Mouse (Mus musculus) ovary, postnatal 14 days (tissue): ENCODE measurements at regions not wholly inside any gene's neighbourhood (a gene's known extent, or its start where the extent isn't known, plus 50 kb on each side); places are given as distances from the start of the nearest gene placed in this dataset.

Experiments used
- DNase-seq: peaks from one replicate; pipeline ENCODE4 v3.0.0; 2022; ENCODE audit warnings: low spot score

DNA sequence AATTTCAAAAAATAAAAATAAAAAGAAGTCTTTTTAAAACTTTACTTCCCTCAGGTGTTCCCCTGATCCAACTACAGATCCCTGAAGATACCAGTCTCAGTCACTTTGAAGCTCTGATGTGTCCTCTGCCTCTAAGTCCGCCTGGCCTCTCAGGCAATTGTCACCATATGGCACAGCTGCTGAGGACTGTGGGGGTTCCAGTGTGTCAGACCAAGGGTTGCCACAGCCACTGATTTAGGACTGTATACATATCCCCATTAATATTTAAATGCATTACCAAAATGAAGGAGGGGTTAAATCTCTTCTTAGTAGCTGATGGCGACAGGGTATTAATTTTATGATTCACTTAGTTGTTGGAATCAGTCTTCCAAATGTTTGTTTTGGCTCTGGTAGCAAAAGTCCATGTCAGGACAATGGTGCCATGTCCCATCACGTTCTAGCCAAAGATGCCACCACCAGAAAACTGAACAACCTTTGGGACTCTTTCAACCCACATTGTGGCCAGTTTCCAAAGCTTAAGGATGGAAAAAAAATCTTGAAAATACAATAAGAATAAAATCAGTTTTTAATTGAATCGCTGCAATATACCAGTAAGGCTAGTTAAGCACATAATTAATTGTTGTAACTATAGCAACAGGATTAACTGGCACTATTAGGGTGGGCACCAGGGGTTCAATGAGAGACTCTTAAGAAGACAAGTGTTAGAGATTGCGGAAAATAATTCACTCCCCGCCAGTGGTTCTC, 62.5 kb downstream of the Arrdc4 start:
- DNase-seq, result no peak

DNA sequence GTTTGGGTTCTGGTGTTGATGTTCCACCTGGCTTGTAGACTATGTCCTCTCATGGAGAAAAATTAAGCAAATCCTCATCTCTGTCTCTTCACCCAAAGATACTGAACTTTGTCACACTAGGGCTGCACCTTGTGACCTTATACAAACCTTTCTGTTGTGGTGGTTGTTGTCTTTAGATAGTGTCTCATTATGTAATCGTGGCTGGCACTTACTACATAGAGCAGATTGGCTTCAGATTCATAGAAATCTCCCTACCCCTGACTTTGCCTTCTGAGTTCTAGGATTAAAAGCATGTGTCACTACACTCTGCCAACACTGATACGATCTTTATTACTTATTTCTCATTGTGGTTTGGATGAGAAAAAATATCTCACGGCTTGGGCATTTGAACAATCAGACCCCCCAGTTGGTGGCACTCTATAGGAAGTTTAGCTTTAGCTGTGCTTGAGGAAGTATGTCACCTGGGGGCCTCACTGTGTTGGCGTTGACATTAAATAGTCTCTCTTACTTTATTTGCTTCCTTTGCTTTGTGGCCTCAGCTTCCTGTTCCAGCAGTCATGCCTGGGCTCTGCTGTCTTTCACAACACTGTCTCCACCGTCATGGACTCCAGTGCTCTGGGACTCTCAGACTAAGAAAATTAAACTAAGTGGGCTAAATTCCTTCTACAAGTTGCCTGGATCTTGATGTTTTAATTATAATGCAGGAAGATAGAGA, 66.0 kb downstream of the Arrdc4 start:
- no peak for DNase-seq

- DNase-seq, result no peak
Measured at GRCm38 (mm10) chr7:68682318-68682728, 66.7 kb downstream of the Arrdc4 start.

DNA sequence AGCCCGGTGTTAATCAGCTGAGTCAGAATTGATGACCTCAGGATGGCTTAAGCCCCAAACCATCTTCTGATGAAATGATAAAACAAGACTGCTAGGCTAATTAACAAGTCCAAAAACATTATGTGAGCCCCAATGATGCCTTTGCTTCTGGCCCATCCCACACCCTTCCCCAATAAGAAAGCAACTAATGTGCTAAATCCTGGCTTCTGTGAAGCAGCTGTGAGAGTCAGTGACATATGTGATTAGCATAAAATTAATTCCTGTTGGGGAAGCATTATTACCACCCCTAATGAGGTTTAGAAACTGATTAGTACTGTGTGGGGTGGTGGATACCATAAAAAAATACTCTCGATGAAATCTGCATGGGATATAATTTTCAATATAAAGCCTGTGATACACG, 69.3 kb downstream of the Arrdc4 start:
- no peak for DNase-seq

DNA sequence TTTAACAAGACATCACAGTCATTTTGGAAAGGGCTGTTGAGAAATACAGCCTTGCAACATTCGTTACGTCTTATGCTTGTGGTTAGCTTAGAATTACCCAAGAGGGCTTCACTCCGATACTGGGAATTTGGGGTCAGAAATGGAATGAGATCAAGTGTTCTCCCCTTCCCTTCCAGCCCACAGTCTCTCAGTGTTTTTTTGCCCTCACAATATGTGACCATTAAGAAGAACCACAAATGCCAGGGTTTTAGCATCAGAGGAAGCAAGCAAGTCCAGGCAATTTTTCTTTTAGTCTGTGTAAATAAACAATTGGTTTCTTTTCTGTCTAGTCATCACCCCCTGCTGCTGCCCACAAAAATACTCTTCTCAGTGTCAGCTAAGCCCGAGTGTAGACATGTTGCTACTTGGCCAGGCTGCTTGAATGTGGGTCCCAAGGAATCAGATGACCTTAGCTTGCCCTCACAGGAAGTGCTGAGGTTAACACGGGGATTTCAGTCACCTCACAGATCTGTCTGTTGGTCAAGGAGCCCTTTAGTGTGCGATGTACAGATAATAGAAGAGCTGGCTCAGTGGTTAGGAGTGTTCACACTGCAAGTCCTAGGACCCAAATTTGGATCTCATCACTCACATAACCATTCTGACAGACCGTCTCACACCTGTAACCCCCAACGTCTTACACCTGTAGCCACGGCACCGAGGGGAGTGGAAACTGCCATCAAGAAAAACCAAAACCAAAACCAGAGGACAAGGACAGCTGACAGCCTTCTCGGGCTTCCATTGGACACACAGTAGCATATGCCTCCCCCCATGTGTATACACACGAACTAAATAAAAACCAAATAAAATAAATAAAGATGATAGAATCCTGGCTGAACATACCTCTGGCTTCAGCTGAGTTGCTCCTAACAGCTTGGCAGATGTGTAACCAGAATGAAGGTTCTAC, 81.0 kb downstream of the Arrdc4 start:
- no peak for DNase-seq

DNA sequence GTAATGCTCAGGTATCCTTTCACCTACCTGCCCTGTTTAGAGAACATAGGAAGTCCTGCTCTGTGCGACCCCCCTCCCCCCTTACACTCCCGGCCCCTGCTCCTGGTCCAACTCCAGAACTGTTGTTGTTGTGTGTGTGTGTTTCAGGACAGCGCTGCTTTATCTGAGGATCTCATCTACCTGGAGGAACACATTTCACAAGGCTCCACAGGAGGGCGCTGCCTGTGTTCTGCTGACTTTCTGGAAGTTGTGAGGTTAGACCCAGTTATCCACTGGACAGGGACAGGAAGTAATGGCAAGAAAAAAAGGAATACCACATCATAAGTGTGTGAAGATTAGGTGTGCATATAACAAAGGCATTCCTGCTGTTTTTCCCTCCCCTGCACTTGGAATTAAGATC, 81.8 kb downstream of the Arrdc4 start:
- no peak for DNase-seq

DNA sequence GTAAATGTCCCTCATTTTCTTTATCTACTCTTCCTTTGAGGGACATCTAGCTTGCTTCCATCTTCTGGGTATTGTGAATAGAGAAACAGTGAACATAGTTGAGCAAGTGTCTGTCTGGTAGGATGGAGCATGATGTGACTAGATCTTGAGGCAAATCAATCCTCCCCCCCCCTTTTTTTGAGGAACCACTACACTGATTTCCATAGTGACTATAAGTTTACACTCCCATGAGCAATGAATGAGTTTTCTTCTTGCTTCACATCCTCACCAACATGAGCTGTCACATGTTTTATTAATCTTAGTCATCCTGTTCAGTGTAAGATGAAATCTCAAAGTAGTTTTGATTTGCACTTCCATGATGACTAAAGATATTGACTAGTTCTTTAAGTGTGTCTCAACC, 92.7 kb downstream of the Arrdc4 start:
- no peak for DNase-seq

- DNase-seq, result no peak
Measured at GRCm38 (mm10) chr7:68653534-68653933, 95.5 kb downstream of the Arrdc4 start.

DNA sequence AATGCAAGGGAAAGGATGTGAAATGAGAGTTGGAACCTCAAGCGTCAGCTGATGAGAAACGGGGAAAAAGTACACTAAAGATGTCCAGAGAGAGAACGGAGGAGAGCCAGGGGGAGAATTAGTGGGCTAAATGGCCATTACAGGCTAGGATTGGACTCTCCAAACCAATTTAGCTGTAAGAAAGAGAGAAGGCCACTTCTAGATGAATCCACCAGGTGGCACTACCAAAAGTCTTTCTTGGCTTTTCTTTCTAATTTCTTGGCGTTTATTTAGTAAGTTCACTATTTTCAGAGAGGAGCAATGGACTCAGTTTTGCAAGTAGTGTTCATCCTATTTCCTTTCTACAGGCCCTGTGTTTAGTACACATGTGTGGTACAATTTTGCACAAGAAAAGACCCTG, 97.6 kb downstream of the Arrdc4 start:
- no peak for DNase-seq

DNA sequence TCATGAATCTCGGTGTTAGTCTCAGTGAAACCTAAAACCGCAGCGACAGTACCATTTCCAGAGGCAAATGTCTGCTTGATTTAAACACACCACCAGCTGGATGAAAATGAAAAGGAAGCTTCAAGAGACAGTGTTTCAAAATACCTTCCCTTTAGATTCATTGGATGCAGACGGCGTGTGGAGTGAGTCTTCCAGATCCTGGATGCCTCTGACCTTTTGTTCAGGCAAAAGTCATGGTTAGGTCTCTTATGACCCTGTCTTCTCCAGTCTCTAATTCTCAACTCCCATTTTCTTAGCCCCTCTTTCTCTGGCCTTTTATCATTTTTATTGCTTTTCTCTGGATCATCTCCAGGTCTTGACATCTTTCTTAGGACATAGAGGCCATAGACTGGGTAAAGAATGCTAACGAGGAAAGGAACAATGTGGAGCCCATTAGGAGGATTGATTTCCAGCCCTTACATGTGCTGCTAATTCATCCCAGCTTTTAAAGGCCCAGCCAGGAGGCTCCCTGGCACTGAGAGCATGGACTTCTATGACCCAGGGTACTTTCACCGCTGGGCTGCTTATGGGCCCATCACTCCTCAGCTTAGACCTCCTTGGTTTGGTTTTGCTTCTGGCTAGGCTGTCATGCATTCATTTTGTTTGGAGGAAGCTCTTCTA, 111.4 kb downstream of the Arrdc4 start:
- no peak for DNase-seq

DNA sequence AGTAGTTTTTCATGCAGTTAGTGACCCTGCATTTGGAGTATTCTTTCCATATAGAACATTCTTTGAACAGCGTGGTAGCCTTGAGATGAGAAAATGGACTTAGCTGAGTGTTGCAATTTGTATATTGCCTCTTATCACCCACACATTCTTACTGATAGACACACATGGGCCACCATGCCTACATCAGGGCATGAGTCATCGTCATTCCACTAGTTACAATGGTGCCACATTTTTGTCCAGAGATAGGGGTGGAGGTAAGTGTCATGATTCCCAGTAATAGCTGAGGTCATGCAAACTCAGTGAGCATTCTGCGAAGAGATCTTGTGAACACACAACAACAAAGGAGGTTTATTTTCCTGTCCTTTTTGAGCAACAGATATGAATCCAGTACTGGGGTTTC, 128.0 kb downstream of the Arrdc4 start:
- no peak for DNase-seq

DNA sequence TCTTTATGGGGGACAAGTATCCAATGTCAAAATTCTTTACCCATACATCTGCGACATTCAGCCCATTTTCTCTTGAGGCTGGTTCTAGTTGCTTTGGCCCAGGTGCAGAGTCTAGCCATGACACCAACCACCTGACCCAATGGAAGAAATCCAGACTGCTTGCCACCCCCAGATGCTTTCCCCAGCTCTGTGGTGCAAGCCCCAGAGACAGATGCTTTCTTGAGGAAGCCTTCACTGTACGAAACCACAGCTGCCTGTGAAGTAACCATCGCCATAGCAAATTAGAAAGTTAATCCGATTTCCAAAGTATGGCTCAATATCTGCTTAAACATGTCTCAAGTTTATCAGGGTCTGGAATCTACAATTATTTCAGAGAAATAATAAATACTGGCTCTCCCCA, 138.5 kb downstream of the Arrdc4 start:
- no peak for DNase-seq

- DNase-seq, result no peak
Measured at GRCm38 (mm10) chr7:68607170-68607569, 141.9 kb downstream of the Arrdc4 start.

DNA sequence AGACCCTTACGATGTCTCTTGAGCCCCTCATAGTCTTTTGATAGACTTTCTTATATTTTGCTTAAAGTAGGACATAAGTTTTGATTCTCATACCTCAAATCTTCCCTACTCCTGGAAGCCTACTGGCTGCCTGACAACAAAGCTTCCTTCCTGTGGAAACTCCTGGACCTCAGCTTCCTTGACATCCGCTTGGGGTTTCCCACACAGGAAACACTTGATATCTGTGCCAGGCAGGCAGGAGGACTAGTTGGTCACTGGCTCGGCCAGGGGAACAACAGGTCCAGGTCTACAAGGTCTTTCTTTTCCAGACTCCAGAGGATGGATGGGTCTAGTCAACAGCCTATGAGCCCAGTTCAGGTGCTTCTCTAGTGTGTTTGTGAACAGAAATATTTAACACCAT, 142.8 kb downstream of the Arrdc4 start:
- no peak for DNase-seq

DNA sequence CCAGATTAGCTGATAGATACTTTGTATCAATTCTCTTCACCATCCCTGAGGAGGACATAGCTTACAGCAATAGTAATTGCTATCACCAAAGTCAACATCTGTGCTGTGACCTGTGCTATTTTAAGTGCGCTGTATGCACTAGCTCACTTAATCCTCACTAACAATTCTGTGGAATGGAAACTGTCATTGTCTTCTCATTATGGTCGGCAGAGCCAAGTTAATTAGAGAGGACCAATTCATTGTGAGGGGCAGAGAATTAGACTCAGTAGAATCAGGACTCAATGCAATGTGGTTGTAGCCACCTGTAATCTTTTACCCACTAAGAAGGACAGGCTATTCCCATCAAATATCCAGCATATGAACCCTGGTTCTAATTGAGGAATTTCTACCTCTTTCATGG, 145.3 kb downstream of the Arrdc4 start:
- DNase-seq, result no peak

- no peak for DNase-seq
Measured at GRCm38 (mm10) chr7:68602003-68602402, 147.0 kb downstream of the Arrdc4 start.

- DNase-seq, result no peak
Measured at GRCm38 (mm10) chr7:68594017-68594386, 155.0 kb downstream of the Arrdc4 start.

DNA sequence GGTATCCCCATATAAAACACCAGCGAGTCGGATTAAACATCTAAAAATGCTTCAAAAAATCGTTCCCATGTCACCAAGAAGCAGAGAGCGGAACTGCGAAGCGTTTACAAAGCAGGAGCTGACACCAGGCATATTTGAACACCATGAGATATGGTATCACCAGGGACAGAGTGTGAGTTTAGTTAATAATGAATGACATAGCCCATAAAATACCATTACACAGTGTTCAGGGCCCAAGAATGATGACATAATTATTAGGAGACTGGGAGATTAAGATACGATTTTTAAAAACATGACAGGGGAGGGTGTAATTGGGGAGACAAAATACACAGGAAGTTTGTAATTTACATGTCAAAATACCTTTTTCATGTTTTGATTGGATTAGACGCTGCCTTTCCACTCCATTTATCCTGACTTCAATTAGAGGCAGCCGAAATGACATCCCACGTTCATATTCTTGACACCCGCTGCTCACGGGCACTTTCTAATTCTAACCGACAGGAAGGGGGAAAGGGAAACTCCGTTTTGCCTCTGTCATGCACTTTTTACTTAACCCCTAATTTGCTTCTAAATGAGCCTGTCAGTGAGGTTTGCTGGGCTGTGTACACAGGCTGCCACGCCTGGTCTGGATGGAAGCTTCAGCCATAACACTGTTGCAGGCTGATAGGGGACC, 155.6 kb downstream of the Arrdc4 start:
- no peak for DNase-seq

DNA sequence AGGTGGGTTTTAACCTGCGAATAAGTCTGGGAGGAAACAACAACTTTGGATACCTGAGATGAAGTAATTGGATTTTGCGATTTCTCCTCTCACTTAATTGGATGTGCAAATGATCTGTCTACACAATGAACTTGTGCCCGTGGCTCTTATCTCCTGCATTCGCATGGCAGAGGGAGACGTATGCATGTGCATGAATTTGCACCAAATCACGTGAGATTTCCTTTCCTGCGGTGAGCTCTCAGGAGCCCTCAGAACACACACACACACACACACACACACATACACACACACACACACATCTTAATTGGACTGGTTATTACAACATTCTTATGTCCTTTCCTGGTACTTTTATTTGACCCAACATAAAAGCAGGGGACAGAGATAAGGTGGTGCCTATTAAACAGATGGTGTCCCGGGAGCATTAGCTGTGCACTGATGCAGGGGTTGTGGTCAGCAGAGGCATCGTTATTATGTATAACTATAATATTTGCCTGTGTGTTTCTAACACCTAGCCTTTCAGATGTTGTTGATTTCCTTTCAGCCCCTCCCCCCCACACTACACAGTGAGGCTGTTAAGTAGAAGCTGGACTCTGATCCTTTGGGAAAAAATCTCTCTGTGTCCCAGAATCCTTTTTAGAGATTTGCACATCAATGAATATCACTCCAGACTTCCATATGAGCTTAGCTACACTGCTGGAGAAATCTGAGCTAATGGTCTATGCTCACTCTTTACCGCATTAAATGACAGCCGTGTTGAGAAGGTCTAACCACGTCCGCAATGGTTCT, 166.3 kb downstream of the Arrdc4 start:
- no peak for DNase-seq

DNA sequence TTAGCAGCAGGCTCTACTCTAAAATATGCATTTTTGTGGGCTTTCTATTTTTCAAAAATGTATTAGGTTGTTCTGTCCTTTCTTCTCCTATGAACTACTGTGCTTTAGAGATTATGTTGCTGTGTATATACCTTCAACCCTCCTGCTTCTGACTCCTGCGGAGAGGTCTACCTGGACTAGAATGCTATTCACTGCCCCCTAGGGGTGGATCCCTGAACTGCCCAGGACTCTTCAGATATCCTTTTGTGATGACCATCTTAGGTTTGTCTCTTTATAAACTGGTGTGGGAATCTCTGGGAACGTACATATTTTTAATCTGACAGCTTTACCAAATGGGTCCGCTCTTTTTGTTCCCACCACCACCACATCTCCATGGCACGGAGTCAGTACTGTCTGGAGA, 168.4 kb downstream of the Arrdc4 start:
- DNase-seq, result peak; percentile 32

GRCm38 (mm10) chr7:68579666-68580065, 169.4 kb downstream of the Arrdc4 start:
- peak; percentile 91 for DNase-seq
